21 mouse cellular contexts compared by ENCODE assay signal in genomic region chr8:40223521-40223920, GRCm38 (mm10).
DNase-seq lines count a peak whose midpoint lies in the region; ATAC-seq lines count a peak whose summit lies in the region.
"Had no signal": no experiment of that assay in that cellular context is flagged by ENCODE, and none has a peak within 500 bp of the region (broad histone marks: within the 10 kb centered on the region; RNA-seq: fewer than 3 reads in every experiment).

No protein-coding gene starts in this region.

- no peak overlapping the region for H3K4me2 ChIP-seq in forebrain, embryonic 16.5 days (ENCODE audit: low read length)
- H3K4me2 ChIP-seq: embryonic facial prominence, embryonic 12.5 days; forebrain, embryonic 13.5 days; forebrain, embryonic 15.5 days had no signal

- WGBS in forebrain, embryonic 16.5 days: 81% methylated on average over 4 of the region's 4 CpGs

- no peaks in the 10 kb centered on the region for H3K36me3 ChIP-seq in forebrain, embryonic 16.5 days (ENCODE audit: control insufficient read depth, insufficient read depth)
- H3K36me3 ChIP-seq: embryonic facial prominence, embryonic 10.5 days; embryonic facial prominence, embryonic 12.5 days; forebrain, embryonic 15.5 days had no signal

- H3K4me1 ChIP-seq in forebrain, embryonic 16.5 days (replicated peaks; ENCODE audit: control insufficient read depth, insufficient read depth, low read length): no peaks in the 10 kb centered on the region; the same call in 1 of the 2 replicates
- H3K4me1 ChIP-seq: embryonic facial prominence, embryonic 10.5 days; embryonic facial prominence, embryonic 12.5 days; forebrain, embryonic 13.5 days; forebrain, embryonic 15.5 days had no signal

- no peak overlapping the region for H3K4me3 ChIP-seq in forebrain, embryonic 16.5 days (replicated peaks; ENCODE audit: low read length)
- H3K4me3 ChIP-seq: embryonic facial prominence, embryonic 10.5 days; embryonic facial prominence, embryonic 12.5 days; forebrain, embryonic 13.5 days; forebrain, embryonic 15.5 days had no signal

- peaks cover 9% of the 10 kb centered on the region for H3K27me3 ChIP-seq in forebrain, embryonic 16.5 days (replicated peaks; ENCODE audit: control insufficient read depth, insufficient read depth, low read length)
- H3K27me3 ChIP-seq: embryonic facial prominence, embryonic 12.5 days; forebrain, embryonic 13.5 days; forebrain, embryonic 15.5 days had no signal

- no peak for ATAC-seq in forebrain, embryonic 16.5 days
- ATAC-seq: activated CD4-positive, CD25-positive, alpha-beta regulatory T cell, adult 4 months; forebrain, embryonic 13.5 days; forebrain, embryonic 15.5 days; Patski had no signal

- no peak overlapping the region for H3K9ac ChIP-seq in forebrain, embryonic 16.5 days (replicated peaks; ENCODE audit: low read depth, low read length)
- H3K9ac ChIP-seq: embryonic facial prominence, embryonic 12.5 days; forebrain, embryonic 13.5 days; forebrain, embryonic 15.5 days had no signal

- DNase-seq in 3T3-L1 (ENCODE audit: low read depth, low spot score): peak; percentile 31
- peak; percentile 55 for DNase-seq in embryo, embryonic 10 days (ENCODE audit: low spot score)
- peak; percentile 21 for DNase-seq in embryo, embryonic 11 days
- DNase-seq in mesoderm, embryonic 11.5 days (ENCODE audit: low read depth, low spot score): peak; percentile 54
- DNase-seq in layer of hippocampus, postnatal 10 days (ENCODE audit: low spot score in 2 of 2): no peak
- DNase-seq in urinary bladder, adult 18-20 months (ENCODE audit: low spot score in 2 of 2): no peak
- DNase-seq: adrenal gland, adult 8-10 months; adrenal gland, postnatal 14 days; adrenal gland, postnatal 36 days; cerebellum, adult 11-12 months; cerebellum, adult 2 months; cerebellum, adult 9-10 months; cerebellum, postnatal 10 days; cerebellum, postnatal 36 days had no signal

- no peak overlapping the region for H3K27ac ChIP-seq in forebrain, embryonic 16.5 days (ENCODE audit: low read length)
- H3K27ac ChIP-seq: embryonic facial prominence, embryonic 10.5 days; embryonic facial prominence, embryonic 12.5 days; forebrain, embryonic 13.5 days; forebrain, embryonic 15.5 days had no signal

- no peaks in the 10 kb centered on the region for H3K9me3 ChIP-seq in forebrain, embryonic 16.5 days (ENCODE audit: control insufficient read depth, low read length)
- H3K9me3 ChIP-seq: embryonic facial prominence, embryonic 10.5 days; embryonic facial prominence, embryonic 12.5 days; forebrain, embryonic 13.5 days; forebrain, embryonic 15.5 days had no signal

Comparison
In these comparisons a context has a peak if more than half of its experiments do, and no peak if none do; other contexts are left out.
1. DNase-seq: peak in 3T3-L1 (single experiment), embryo, embryonic 10 days (single experiment), embryo, embryonic 11 days (single experiment) and mesoderm, embryonic 11.5 days (single experiment); none in layer of hippocampus, postnatal 10 days (0 of 2) and urinary bladder, adult 18-20 months (0 of 2).